Mouse (Mus musculus) spleen, postnatal 14 days (tissue): ENCODE data around the gene Pter.

Experiments
- DNase-seq, 2 experiments: peaks; one replicate each; pipeline ENCODE4 v3.0.0; 2021 to 2022; ENCODE audit warnings: low spot score in 2 of 2

Pter gene

DNA sequence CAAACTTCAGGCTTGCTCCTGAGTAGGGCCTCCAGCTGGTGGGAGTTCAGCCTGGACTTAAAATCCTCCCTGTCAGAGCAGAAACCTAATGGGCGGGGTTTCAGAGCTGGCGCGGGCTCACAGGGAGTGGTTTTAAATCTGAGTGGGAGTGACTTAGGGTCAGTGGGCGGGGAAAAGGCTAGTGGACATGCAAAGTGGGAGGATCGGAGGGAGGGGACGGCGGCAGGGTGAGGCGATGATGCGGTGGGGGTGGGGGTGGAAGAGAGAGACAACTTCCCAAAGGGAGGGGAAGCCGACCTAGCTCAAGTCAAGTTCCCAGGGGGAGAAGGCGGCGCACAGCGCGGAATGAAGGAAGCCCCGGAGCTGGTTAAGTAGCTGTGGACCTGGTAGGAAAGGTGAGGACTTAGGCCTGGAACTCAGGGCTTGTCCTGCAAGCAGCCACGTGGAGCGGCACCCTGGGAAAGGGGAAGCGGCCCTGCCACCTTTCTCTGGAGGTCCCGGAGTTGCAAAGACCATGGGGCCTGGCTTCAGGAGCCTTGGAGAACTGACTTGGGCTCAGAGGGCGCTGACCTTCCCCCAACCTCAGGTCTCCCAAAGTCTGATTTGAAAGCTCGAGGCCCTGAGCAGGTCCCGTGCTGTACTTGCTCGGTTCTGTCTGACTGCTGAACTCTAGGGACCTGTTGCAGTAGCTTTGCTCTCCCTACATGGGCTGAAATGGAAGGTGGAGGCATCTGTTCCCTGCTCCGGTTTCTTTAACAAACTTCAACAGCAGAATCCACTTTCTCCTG, at the start of gene Pter:
Gene Pter, plus strand, starts transcription at position 238 of the 788 bp plus-strand sequence.
- peak; percentile 33 to 50 for DNase-seq

DNA sequence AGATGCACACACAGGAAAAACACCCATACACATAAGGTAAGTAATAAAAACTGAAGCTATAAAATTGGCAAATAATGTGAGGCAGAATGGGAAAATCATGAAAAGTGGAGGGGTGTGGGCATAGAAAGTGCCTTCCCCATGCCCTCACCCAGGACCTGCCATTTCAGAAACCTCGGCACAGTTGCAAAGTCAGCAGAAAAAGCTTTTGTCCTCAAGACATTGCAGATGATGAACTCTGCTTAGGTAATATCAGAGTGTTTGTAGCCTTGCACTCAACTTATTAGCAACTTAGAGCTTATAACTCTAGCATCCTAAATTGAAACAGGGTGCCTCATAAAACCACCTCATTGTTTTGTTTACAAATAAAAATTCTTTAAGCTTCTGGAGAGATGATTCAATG, 49.6 kb upstream of the Pter start:
- DNase-seq: no peak

DNA sequence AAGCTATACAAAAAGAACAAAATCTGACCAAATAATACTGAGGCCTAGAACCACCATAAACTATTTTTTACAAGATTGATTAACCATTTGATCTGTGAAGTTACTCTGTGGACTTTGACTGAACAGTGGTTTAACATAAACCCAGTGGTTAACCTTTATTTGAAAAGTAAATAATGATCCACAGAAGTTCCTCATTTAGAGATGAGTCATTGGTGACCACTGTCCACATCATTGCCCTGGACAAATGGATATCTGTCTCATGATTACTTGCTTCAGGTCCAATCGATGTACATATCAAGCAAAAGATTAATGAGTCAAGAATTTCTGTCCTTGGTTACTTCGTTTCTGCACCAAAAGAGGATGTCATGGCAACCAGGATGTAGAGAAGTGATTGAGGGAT, 44.3 kb upstream of the Pter start:
- no peak for DNase-seq

DNA sequence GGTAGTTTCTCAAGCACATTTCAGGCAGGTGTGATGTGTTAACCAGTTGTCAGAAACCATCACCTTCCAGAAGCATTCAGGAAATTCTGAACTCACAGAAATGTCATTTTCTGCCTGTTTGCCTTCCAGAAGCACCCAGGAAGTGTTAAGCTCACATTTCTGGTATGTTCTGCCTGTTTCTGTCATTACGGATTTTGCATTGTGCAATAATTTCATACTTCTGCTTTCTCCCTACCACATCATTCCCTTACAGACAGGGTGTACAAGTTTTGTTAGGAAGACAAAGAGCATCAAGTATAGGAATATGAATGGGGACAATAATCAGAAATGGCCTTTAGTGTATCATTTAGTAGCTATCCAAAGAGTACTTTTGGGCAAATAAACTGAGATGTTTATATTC, 42.8 kb upstream of the Pter start:
- DNase-seq: no peak

DNA sequence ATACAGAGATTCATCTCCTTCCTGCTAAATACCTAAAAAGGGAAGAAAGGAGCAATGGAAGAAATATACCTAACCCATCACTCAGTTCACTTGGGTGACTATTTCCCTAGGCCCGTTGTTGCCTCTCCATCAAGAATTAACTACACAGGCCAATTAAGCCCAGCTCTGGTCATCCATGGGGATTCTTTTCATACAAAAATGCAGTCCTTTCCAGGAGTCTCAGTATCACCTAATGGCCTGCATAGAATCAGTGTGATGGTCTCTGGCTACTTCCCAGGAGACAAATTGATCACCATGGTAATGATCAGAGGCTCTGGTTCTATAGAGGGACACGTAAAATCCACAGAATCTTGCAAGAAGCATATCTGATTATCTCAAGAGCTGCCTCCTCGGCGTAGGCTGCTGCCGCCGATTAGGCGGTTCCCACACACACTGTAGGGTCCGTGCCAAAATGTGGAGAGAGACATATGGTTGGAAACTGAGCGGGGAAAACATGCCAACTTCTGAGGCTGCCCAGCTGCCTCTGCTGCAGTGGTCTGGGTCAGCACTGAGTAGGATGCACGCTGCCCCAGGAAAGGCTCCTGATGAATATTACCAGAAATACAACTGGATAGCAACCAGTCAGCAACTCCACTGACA, 40.4 kb upstream of the Pter start:
- no peak for DNase-seq

DNA sequence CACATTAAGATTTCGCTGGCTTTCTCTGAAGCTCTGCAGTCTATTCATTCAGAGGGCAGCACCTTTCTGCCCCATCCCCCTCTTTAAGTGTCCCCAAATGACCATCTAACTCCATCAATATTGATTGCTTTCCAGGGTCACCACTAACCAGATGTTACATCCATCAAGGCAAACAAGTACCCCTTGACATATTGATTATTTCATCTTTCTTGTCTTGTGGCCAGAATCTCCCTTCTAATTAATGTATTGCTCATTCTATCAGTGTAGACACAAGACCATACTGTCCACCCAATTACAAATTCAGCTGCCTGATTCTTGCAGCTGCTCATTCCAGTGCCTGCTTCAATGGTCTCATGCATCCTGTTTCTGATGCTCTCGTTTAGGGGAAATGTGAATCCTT, 36.8 kb upstream of the Pter start:
- no peak for DNase-seq

DNA sequence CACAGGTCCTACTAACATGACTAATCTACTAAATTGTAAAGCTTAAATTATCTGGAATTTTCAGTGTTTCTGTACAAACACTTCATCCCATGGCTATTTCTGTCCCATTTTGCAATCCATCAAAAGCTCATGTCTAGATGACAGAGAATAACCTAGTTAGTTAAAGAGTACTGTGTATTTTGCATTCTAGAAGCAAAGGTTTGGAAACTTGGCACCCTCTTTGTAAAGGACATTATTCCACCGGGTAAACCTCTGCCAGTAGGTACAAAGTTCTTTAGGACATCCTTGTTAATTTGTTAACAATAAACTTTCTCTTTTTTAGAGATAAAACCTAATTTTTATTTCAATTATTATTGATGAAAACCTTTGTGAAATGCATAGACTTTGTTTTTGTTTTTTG, 18.1 kb upstream of the Pter start:
- DNase-seq: no peak

DNA sequence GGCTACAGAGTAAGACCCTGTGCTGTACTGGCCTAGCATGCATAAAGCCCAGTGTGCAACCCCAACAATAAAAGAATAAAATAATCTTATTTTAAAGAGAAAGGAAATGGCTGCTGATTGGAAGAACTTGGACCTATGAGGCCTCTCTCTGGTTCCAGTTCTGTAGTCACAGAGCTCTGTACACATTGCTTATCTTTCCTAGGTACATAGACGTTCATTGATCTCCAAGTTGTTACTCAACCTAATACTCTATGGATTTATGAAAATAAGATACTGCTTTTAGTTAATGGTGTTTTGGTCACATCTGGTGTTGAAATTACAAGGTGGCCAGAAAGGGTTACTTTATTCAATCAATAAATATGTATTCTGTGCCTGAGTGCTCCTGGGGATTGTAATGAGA, 1.8 kb downstream of the Pter start:
- DNase-seq: no peak

DNA sequence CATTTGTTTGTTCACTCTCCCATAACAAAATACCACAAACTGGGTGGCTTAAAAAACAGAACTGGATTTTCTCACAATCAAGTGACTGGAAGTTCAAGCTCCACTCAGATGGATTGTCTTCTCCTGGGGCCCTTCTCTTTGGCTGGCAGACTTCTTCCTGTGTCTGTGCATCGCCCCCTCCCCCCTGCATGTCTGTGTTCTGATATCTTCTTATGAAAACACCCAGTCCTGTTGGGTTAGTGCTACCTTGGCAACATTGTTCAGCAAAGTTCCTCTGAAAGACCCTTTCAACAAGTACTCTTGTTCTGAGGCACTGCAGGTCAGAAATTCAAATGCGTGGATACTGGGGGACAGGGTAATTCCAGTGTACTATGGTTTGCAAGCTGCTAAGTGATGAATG, 6.5 kb downstream of the Pter start:
- no peak for DNase-seq

DNA sequence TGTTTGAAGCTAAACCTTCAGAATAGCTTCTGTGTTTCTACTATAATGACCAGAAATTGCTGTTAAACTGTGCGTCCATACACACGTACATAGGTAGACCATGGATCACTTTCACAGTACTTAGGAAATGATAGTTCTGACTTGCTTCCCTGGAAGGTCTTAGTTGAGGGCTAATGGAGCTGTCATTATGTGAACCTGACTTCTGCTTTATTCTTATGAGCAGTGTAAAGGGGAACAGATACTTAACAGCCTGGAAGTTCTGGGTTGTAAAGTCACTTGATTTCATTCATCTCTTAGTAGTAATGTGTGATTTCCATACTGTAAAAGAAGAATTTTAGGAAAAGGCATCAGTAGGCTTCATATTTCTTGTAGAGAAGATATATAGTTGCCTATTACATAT, 10.1 kb downstream of the Pter start:
- no peak for DNase-seq

DNA sequence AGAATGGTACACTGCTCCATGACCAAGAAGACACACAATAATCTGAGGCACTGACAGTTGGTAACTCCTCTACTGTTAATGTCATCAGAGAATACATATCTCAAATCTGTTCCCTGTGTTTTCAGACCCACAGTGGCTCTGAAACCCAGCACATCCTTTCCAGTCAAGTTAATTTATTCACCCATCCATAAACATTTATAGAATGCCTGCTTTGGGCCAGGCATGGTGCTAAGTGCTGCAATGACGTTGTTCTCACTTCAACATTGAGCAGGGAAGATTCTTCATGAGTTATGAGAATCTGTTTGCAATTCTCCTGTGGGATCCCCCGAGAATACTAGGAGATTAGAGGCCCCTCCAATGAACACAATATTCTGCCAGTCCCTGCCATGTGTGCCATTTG, 11.4 kb downstream of the Pter start:
- DNase-seq: no peak

DNA sequence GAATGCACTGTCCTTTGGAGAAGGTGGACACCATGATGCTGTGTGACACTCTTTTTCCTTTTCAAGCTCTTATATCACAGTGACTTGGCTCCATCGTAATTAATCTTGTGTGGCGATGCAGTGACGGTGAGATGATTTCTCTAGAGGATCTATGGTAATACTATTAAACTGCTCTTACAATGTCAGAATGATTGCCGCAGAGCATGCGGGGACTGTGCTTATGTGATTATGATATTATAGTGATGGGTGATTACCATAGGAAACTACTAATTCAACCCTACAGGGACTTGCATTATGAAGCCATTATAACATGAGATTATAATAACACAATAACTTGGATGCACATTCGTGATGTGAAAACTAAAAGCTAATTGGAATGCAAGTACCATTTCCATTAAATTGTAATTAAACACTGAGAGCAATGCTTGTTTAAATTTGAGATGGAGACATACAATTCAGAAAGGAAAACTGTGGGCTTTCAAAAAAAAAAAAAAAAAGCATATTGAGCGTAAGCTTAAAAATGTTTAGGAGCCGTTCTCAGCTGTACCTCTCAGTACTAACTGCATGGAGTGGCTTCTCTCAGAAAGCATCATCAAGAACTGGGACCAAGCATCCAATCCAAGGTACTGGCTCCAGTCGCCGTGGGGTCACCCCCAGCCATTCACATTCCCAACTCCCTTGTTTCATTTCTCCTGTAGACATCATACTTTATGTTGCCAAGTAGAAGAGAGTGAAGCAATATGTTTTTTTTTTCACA, 13.8 kb downstream of the Pter start:
- DNase-seq: no peak

DNA sequence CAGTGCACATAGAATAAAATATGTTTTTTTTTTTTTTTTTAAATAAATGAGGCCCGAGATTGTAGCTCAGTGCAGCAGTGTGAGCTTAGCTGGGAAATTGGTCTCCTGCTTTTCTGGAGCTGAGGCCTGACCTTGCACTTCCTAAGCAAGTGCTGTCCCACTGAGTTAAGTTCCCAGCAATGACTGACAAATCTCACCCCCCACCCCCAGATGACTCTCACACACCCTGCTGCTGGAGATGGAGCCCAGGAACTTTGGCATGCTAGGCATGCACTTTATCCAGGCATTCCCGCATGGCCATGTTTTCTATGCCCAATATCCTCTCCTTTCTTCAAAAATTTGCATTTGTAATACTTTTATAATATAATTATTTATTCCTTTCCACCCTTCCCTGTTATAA, 14.8 kb downstream of the Pter start:
- DNase-seq: no peak

DNA sequence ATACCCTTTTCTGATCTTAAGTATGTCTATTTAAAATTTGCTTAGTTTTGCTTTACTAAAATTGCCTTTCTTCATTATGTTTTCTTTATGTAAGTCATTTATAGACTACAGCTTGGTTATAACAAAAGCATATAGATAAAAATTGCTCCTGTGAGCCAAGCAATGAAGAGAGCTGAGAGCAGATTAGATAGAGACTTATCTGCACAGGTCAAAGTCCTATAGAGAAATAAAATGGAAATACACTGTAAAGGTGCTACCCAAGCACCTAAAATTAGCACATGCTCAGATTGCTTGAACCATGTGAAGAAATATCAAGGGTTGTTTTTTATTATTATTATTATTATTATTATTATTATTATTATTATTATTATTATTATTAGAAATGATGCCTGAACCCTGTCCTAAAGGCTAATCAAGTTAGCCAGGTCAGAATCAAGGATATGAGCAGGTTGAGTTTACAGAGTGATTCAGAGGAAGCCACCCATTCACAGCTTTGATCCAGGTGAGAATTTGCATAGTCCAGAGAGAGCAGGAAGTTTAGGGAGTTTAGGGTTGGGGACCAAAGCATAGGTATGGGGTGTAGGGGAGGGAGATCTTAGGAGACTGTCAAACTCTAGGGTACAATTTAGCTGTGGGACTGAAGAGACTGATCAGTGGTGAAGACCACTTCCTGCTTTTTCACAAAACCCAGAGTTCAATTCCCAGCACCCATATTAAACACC, 33.0 kb downstream of the Pter start:
- no peak for DNase-seq

DNA sequence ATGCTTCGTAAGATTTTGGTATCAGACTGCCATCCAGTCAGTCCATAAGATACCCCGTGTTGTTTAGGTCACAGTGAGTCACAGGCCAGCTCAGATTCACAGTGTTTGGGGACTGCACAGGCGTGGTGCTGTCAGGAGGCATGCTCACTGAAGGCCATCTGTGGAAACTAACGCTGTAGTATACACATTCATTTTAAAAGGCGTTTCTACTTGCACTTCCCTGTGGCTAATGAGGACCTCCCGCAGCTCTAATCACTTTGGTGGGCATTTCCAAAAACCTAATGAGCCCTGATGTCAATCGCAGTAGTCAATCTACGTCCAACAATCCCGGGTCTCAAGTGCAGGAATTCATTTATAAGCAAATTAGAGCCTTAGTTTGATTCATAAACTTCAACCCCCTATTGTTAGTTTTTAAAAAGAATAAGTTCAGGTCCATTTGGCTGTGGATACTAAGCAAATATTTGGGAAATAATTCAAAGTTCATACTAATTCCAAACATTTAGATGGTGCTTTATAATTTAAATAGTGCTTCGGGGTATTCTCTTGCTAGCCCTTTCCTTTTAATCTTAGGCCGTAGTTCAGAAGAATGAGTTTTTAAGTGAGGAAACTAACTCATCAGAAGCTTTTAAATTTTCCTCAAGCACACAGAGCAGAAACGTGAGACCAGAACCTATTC, 46.3 kb downstream of the Pter start:
- no peak for DNase-seq

DNA sequence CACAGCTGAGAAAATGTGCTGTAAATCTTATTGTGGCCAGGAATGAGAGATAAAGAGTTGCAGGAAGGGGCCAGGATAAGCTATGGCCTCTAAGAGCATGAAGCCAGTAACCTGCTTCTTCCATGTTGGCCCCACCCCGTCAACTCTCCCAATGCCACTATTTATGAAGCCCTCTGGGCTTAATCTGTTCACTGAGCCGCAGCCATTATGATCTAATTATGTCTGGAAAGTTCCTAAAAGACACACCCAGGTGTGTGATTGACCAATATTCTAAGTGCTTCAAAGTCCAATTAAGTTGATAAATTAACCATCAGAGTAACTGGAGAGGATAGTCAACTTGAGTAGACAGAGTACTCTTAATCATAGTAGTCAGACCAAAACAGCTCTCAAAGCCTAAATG, 49.9 kb downstream of the Pter start:
- DNase-seq: no peak

DNA sequence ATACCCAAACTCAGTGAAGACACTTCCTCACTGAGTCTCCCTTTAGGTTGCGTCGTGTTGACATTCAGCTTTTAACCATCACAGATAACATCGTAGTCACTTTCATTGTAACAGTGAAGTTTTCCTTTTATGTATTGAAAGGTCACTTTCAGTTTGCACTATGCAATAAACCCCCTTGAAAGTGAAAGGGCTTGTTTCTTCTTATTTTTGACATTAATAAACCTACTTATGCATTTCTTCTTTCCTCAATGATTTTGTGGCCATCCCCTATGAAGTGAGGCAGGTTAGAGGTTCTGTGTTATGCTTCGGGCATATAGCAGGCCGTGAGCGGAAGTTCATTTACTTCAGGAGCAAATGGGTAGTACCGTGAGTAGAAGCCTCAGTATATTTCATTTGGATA, 53.5 kb downstream of the Pter start:
- no peak for DNase-seq

DNA sequence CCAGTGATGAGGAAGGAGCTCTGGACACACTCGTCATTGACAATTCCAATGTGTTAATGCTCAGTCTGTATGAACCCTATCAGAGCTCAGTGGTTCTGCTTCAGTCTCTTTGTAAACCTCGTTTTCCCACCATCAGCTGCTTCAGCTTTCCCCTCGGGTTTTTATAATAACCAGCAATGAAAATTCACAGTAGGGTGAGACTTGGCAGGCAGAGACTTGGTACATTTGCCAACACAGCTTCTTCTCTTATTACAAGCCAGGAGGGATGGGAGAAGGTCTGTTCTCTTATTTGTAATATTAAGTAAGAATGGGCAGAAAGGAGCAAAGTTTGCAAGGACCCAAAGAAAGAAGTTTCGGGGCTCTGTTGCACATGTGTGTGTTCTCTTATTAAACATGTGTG, 54.9 kb downstream of the Pter start:
- DNase-seq: no peak

DNA sequence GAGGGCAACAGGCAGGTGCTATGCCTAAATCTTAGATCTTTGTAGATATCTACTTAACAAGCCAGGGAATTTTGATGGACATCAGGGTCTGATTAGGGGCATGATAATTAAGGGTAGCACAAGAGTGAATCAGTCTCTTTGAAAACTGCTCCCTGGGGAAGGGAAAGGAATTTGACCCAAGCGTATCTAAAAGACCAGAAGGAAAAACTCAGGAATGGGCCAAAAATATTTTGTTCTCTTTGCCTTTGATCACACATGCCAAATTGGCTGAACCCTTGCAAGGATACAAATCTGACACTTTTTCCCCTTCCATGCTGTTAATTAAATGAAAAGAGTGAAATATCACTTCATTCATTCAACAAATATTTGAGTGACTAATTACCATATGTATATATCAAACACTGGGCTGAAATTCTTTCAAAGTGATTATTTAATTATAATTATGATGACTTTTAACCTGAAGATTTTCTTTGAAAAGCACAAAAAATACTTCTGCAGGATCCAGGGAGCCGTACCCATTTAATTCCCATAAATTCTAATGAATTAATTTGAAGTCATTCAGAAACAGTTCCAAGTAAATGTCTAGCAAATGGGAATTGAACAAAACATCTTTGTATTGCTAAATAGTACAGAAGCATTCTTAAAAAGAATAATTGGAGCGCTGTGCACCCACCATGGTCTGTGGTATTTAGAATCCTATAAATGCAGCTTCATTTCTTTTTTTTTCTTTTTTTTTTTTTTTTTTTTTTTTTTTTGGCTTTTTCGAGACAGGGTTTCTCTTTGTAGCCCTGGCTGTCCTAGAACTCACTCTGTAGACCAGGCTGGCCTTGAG, 61.3 kb downstream of the Pter start:
- DNase-seq: no peak

DNA sequence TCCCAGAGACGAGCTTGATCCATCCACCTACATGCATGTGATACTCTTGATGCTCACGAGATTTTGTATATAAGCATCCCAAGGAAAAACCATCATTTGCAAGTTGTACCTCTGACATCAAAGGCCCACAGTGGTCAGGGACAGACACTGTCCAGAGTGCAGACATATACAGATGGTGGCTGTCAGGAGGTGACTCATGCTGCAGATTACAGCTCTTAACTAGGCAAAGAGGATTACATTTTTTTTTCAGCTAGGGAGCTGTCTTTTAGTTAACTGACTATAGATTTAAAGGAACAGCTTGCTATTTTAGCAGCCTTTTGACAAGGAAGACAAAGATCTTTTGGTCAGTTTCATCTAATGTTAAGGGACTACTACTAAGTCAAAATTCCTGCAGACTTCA, 76.2 kb downstream of the Pter start:
- no peak for DNase-seq

DNA sequence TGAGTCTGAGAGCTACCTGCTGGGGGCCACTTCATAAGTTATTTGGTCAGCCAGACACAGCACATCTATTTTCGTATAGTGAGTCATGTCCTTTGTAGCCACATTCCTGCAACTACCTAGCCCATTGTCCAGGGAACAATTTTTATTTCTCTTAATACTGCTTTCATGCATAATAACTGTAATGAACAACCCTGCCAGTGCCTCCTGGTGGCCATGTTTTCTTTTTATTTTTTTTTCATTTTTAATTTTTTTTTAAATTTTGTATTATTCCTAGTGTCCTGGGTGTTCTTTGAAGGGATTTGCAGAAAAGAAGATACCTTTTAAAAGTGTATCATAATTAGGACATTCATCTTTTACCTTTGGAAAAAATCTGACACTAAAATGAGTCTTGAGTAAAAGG, 84.6 kb downstream of the Pter start:
- DNase-seq: no peak
